Mouse (Mus musculus) myocyte (in vitro differentiated cells): ENCODE measurements at regions not wholly inside any gene's neighbourhood (a gene's known extent, or its start where the extent isn't known, plus 50 kb on each side); places are given as distances from the start of the nearest gene placed in this dataset.

Source experiments
- E2F4 ChIP-seq: IDR thresholded peaks from one replicate; pipeline ENCODE4 v1.6.1; 2011; ENCODE audit warnings: mild to moderate bottlenecking, control low read depth, moderate library complexity; ENCODE audit not compliant: insufficient read depth
- MAX ChIP-seq: IDR thresholded peaks from one replicate; pipeline ENCODE4 v1.6.1; 2011; ENCODE audit warnings: low read depth, mild to moderate bottlenecking, control low read depth
- MYOD1 ChIP-seq, 3 experiments: IDR thresholded peaks; one replicate each; pipeline ENCODE4 v1.6.1; 2011; ENCODE audit warnings: control low read depth in 2 of 3, low read depth in 2 of 3, mild to moderate bottlenecking in 2 of 3, moderate library complexity in 1 of 3; ENCODE audit not compliant: insufficient read length in 2 of 3, control insufficient read depth in 1 of 3
- MYOG ChIP-seq, 3 experiments: IDR thresholded peaks; one replicate each; pipeline ENCODE4 v1.6.1; 2011; ENCODE audit warnings: control low read depth in 2 of 3, low read depth in 2 of 3, mild to moderate bottlenecking in 2 of 3; ENCODE audit not compliant: insufficient read length in 2 of 3, control insufficient read depth in 1 of 3, insufficient read depth in 1 of 3
- POLR2A ChIP-seq: IDR thresholded peaks from one replicate; pipeline ENCODE4 v1.6.1; 2011; ENCODE audit warnings: low read depth, mild to moderate bottlenecking, control low read depth, moderate library complexity; ENCODE audit not compliant: insufficient read length
- POLR2AphosphoS2 ChIP-seq: IDR thresholded peaks from one replicate; pipeline ENCODE4 v1.6.1; 2011; ENCODE audit warnings: low read depth, control low read depth; ENCODE audit not compliant: insufficient read length
- REST ChIP-seq: IDR thresholded peaks from one replicate; pipeline ENCODE4 v1.6.1; 2011; ENCODE audit warnings: mild to moderate bottlenecking, control low read depth, moderate library complexity; ENCODE audit not compliant: insufficient read depth, insufficient read length
- TCF12 ChIP-seq: IDR thresholded peaks from one replicate; pipeline ENCODE4 v1.6.1; 2011; ENCODE audit warnings: mild to moderate bottlenecking, control low read depth; ENCODE audit not compliant: poor library complexity, insufficient read depth, severe bottlenecking
- USF1 ChIP-seq: IDR thresholded peaks from one replicate; pipeline ENCODE4 v1.6.1; 2011; ENCODE audit warnings: low read depth, mild to moderate bottlenecking, control low read depth, moderate library complexity

DNA sequence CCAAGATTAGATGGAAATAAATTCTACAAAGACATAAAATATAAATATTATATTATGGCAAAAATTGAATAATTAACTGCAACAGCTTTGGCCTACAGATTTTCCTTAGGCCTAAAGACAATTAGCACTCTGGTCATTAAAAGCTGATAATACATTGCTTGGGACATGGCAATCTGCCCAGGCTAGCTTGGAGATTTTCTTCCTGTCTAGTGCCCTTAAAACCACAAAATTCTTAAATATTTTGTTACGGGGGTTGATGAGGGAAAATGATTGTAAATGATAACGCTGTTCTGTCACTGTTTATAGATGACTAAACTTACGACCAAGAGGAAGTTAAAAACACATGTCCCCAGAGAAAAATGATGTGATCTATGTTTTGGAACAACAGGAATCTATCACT is 261.9 kb downstream of the Epha7 start:
- no peak for TF ChIP-seq POLR2A
- no peak for TF ChIP-seq E2F4
- TF ChIP-seq TCF12, result no peak
- no peak for TF ChIP-seq MAX
- no peak for TF ChIP-seq MYOG (IDR thresholded peaks at IDR 0.05; ENCODE audit: control insufficient read depth in 1 of 3, insufficient read depth in 1 of 3, insufficient read length in 2 of 3, low read depth in 2 of 3)
- TF ChIP-seq REST, result no peak
- no peak for TF ChIP-seq POLR2AphosphoS2
- no peak for TF ChIP-seq MYOD1 (IDR thresholded peaks at IDR 0.05; ENCODE audit: control insufficient read depth in 1 of 3, insufficient read length in 2 of 3, low read depth in 2 of 3)
- TF ChIP-seq USF1, result no peak
